Mouse (Mus musculus): Measurements from ENCODE around the gene Tlr7. TPM values are rescaled to one million over a fixed set of nuclear protein-coding genes. Genes with fewer than 3 reads are reported as not detected.
A peak's percentile ranks its signal among the peaks of the same experiment; 100 is the strongest.

Tlr7 gene
- total and polyA plus RNA-seq, 3 experiments: 10.2 to 34.2 (median 27.9) TPM

- no peaks in the 10 kb centered on the region; a peak in 1 of 4 replicates for H3K4me1 ChIP-seq (ENCODE audit: control insufficient read depth in 1 of 2, insufficient read depth in 2 of 2)
- dilution Hi-C loops (cut with MboI; ENCODE audit: extremely low pct_ligation_motif_present, extremely low pct_unique_long_range_greater_than_20kb, low sequenced_read_pairs) (no loop called here), in situ Hi-C loops (cut with MboI; ENCODE audit: low pct_ligation_motif_present, low pct_unique_long_range_greater_than_20kb, low sequenced_read_pairs) (loop anchor here (25.0 kb wide), 1 partner anchor 535 kb away; no protein-coding TSS in a partner anchor)
- H3K36me3 ChIP-seq (replicated peaks in 1 of 2; ENCODE audit: control insufficient read depth in 1 of 2, insufficient read depth in 1 of 2, low read length in 1 of 2): no peaks in the 10 kb centered on the region
- DNase-seq (ENCODE audit: extremely low read depth): peak; percentile 73
- no peaks in the 10 kb centered on the region for H3K27me3 ChIP-seq (replicated peaks)
- H3K79me2 ChIP-seq (replicated peaks; ENCODE audit: control insufficient read depth, extremely low read depth, insufficient read depth, poor library complexity, severe bottlenecking): no peaks in the 10 kb centered on the region
- no peak overlapping the region for H3K27ac ChIP-seq (ENCODE audit: insufficient read depth, low read depth)
- H3K4me2 ChIP-seq (ENCODE audit: insufficient read depth, low read depth, poor library complexity, severe bottlenecking): peak overlapping the region; percentile 71
- peak overlapping the region; percentile 66; the same call in 1 of the 2 replicates for H3K9ac ChIP-seq (ENCODE audit: insufficient read depth, low read depth)
- TF ChIP-seq RAD21 (IDR thresholded peaks at IDR 0.05; ENCODE audit: low read depth, low read length) (peak; percentile 83), SMC3 (IDR thresholded peaks at IDR 0.05; ENCODE audit: low read depth, low read length) (peak; percentile 73), CTCF (conservative IDR thresholded peaks at IDR 0.05 in 1 of 2, IDR thresholded peaks at IDR 0.05 in 1 of 2; ENCODE audit: low read depth in 2 of 2, low read length in 2 of 2) (peak in 1 of 2 experiments; percentile 77; a peak in 3 of 4 replicates), TBP (conservative IDR thresholded peaks at IDR 0.05; ENCODE audit: low read depth, low read length) (no peak), MEF2A (IDR thresholded peaks at IDR 0.05; ENCODE audit: borderline replicate concordance, low read depth, low read length) (no peak)
- H3K9me3 ChIP-seq (replicated peaks; ENCODE audit: low read length): no peaks in the 10 kb centered on the region
- H3K4me3 ChIP-seq (replicated peaks in 1 of 3; ENCODE audit: low read depth in 2 of 3, low read length in 2 of 3, poor library complexity in 1 of 3): peak overlapping the region in 1 of 3 experiments; percentile 24
Observed at GRCm38 (mm10) chrX:167276953-167277352, 53.4 kb downstream of the Tlr7 start.

- Histone ChIP-seq H3K9ac (ENCODE audit: insufficient read depth, low read depth) (peak overlapping the region; percentile 66; the same call in 1 of the 2 replicates), H3K27me3 (replicated peaks) (no peaks in the 10 kb centered on the region), H3K9me3 (replicated peaks; ENCODE audit: low read length) (no peaks in the 10 kb centered on the region), H3K36me3 (replicated peaks in 1 of 2; ENCODE audit: control insufficient read depth in 1 of 2, insufficient read depth in 1 of 2, low read length in 1 of 2) (no peaks in the 10 kb centered on the region), H3K79me2 (replicated peaks; ENCODE audit: control insufficient read depth, extremely low read depth, insufficient read depth, poor library complexity, severe bottlenecking) (no peaks in the 10 kb centered on the region), H3K27ac (ENCODE audit: insufficient read depth, low read depth) (no peak overlapping the region), H3K4me3 (replicated peaks in 1 of 3; ENCODE audit: low read depth in 2 of 3, low read length in 2 of 3, poor library complexity in 1 of 3) (peak overlapping the region in 1 of 3 experiments; percentile 24), H3K4me2 (ENCODE audit: insufficient read depth, low read depth, poor library complexity, severe bottlenecking) (peak overlapping the region; percentile 71), H3K4me1 (ENCODE audit: control insufficient read depth in 1 of 2, insufficient read depth in 2 of 2) (no peaks in the 10 kb centered on the region; a peak in 1 of 4 replicates)
- in situ Hi-C loops (cut with MboI; ENCODE audit: low pct_ligation_motif_present, low pct_unique_long_range_greater_than_20kb, low sequenced_read_pairs) (loop anchor here (25.0 kb wide), 1 partner anchor 536 kb away; no protein-coding TSS in a partner anchor), dilution Hi-C loops (cut with MboI; ENCODE audit: extremely low pct_ligation_motif_present, extremely low pct_unique_long_range_greater_than_20kb, low sequenced_read_pairs) (no loop called here)
- TF ChIP-seq NRF1 (IDR thresholded peaks at IDR 0.05; ENCODE audit: low read depth, low read length): no peak
- TF ChIP-seq TBP (conservative IDR thresholded peaks at IDR 0.05; ENCODE audit: low read depth, low read length): no peak
- no peak for TF ChIP-seq MEF2A (IDR thresholded peaks at IDR 0.05; ENCODE audit: borderline replicate concordance, low read depth, low read length)
- TF ChIP-seq E2F4 (IDR thresholded peaks at IDR 0.05; ENCODE audit: insufficient replicate concordance, low read depth, low read length): no peak
- TF ChIP-seq ZKSCAN1 (IDR thresholded peaks at IDR 0.05; ENCODE audit: borderline replicate concordance, low read depth, low read length): no peak
- no peak for TF ChIP-seq GABPA (IDR thresholded peaks at IDR 0.05; ENCODE audit: insufficient replicate concordance, low read depth, low read length)
- no peak for TF ChIP-seq IRF4 (IDR thresholded peaks at IDR 0.05; ENCODE audit: low read depth, low read length)
- TF ChIP-seq RAD21 (IDR thresholded peaks at IDR 0.05; ENCODE audit: low read depth, low read length): no peak
- no peak for TF ChIP-seq ZC3H11A (IDR thresholded peaks at IDR 0.05; ENCODE audit: low read depth, low read length)
- no peak for TF ChIP-seq MAZ (IDR thresholded peaks at IDR 0.05; ENCODE audit: low read depth, low read length)
- TF ChIP-seq CTCF (conservative IDR thresholded peaks at IDR 0.05 in 1 of 2, IDR thresholded peaks at IDR 0.05 in 1 of 2; ENCODE audit: low read depth in 2 of 2, low read length in 2 of 2): no peak
- no peak for DNase-seq (ENCODE audit: extremely low read depth)
Observed at GRCm38 (mm10) chrX:167276551-167276950, 53.8 kb downstream of the Tlr7 start.
